Mouse (Mus musculus): ENCODE measurements around the gene Nap1l1. TPM values are rescaled to one million over a fixed set of nuclear protein-coding genes. Genes with fewer than 3 reads are reported as not detected.
A peak's percentile ranks its signal among the peaks of the same experiment; 100 is the strongest.

The Nap1l1 gene
- polyA plus RNA-seq, 1 experiment from 2014 or later: 147 TPM

- H3K9me3 ChIP-seq (ENCODE audit: control insufficient read depth, low read length): no peaks in the 10 kb centered on the region
- H3K4me1 ChIP-seq (ENCODE audit: control insufficient read depth, insufficient read depth, low read depth, low read length): peaks cover 10% of the 10 kb centered on the region
- ATAC-seq: no peak
- H3K4me2 ChIP-seq (ENCODE audit: low read length): peak overlapping the region; percentile 96
- peak overlapping the region; percentile 65 for H3K27ac ChIP-seq (ENCODE audit: low read depth, low read length)
- no peaks in the 10 kb centered on the region for H3K27me3 ChIP-seq (replicated peaks; ENCODE audit: control insufficient read depth, insufficient read depth, low read length)
- 9% methylated on average over 7 of the region's 7 CpGs for WGBS
- H3K9ac ChIP-seq (ENCODE audit: low read depth, low read length): peak overlapping the region; percentile 93
- H3K4me3 ChIP-seq (ENCODE audit: low read length): peak overlapping the region; percentile 78
- no peaks in the 10 kb centered on the region for H3K36me3 ChIP-seq (ENCODE audit: control insufficient read depth, insufficient read depth, low read length)
These were observed 35.5 kb downstream of the Nap1l1 start for GRCm38 (mm10) chr10:111508324-111509080.

DNA sequence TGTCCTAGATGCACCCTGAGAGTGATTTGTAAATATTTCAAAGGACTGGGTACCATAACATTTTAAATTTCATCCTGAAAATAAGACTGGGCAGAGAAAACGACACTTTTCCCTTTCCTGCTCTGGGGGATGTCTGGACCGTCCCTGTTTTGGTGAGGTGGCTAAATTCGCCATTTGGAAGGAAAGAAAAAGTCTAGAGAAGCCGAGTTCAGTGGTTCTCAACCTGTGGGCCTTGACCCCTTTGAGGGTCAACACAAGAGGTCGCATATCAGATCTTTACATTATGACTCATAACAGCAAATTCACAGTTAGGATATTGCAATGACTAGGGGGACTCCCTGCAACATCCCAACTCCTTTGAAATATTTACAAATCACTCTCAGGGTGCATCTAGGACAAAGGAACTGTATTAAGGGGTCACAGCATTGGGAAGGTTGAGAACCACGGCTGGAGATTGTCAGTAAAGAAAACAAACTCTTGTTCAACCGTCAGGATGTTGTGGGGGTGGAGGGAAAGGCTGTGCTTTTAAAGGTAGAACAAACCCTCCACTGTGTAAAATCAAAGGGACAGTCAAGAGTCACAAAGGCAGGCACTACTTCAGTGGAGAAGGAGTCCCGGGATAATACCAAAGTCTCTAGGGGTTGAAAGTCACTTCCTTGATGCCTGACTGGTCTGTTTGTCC lies 36.2 kb downstream of the Nap1l1 start:
- Histone ChIP-seq H3K4me3 (ENCODE audit: low read length) (peak overlapping the region; percentile 78), H3K9ac (ENCODE audit: low read depth, low read length) (peak overlapping the region; percentile 50), H3K4me1 (ENCODE audit: control insufficient read depth, insufficient read depth, low read depth, low read length) (peaks cover 10% of the 10 kb centered on the region), H3K27me3 (replicated peaks; ENCODE audit: control insufficient read depth, insufficient read depth, low read length) (no peaks in the 10 kb centered on the region), H3K36me3 (ENCODE audit: control insufficient read depth, insufficient read depth, low read length) (no peaks in the 10 kb centered on the region), H3K4me2 (ENCODE audit: low read length) (peak overlapping the region; percentile 96), H3K27ac (ENCODE audit: low read depth, low read length) (peak overlapping the region; percentile 65), H3K9me3 (ENCODE audit: control insufficient read depth, low read length) (no peaks in the 10 kb centered on the region)
- 31% methylated on average over 8 of the region's 8 CpGs for WGBS
- no peak for ATAC-seq

DNA sequence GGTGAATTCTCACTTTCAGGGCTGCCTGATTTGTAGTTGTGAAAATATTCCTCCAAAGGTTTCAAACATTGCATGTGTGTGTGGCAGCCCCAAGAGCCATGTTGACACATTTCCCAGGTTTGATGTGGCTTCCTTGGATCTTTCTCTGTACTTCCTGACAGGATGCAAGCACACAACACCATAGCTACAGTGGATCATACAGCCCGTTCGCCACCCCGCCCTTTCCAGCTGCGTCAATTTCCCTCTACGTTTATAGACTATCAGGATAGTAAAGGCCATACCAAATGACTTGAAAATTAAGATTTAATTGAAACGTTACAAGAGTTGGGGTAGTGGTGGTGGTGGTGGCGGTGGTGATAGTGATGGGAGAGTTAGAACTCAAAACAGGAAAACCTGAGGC lies 37.0 kb downstream of the Nap1l1 start:
- no peak for ATAC-seq
- H3K4me3 ChIP-seq (ENCODE audit: low read length): no peak overlapping the region
- peak overlapping the region; percentile 59 for H3K27ac ChIP-seq (ENCODE audit: low read depth, low read length)

GRCm38 (mm10) chr10:111510798-111511197 lies 37.8 kb downstream of the Nap1l1 start:
- Histone ChIP-seq H3K9me3 (ENCODE audit: control insufficient read depth, low read length) (no peaks in the 10 kb centered on the region), H3K27ac (ENCODE audit: low read depth, low read length) (peak overlapping the region; percentile 23), H3K4me1 (ENCODE audit: control insufficient read depth, insufficient read depth, low read depth, low read length) (peaks cover 9% of the 10 kb centered on the region), H3K4me3 (ENCODE audit: low read length) (no peak overlapping the region), H3K4me2 (ENCODE audit: low read length) (no peak overlapping the region), H3K27me3 (replicated peaks; ENCODE audit: control insufficient read depth, insufficient read depth, low read length) (no peaks in the 10 kb centered on the region), H3K9ac (ENCODE audit: low read depth, low read length) (no peak overlapping the region), H3K36me3 (ENCODE audit: control insufficient read depth, insufficient read depth, low read length) (no peaks in the 10 kb centered on the region)
- 58% methylated on average over 7 of the region's 7 CpGs for WGBS
- no peak for ATAC-seq

More for the DNA sequence above, 37.0 kb downstream of the Nap1l1 start:
- H3K9me3 ChIP-seq (ENCODE audit: control insufficient read depth, low read length): no peaks in the 10 kb centered on the region
- H3K36me3 ChIP-seq (ENCODE audit: control insufficient read depth, insufficient read depth, low read length): no peaks in the 10 kb centered on the region
- peak overlapping the region; percentile 96 for H3K4me2 ChIP-seq (ENCODE audit: low read length)
- H3K4me1 ChIP-seq (ENCODE audit: control insufficient read depth, insufficient read depth, low read depth, low read length): peaks cover 10% of the 10 kb centered on the region
- H3K9ac ChIP-seq (ENCODE audit: low read depth, low read length): no peak overlapping the region
- H3K27me3 ChIP-seq (replicated peaks; ENCODE audit: control insufficient read depth, insufficient read depth, low read length): no peaks in the 10 kb centered on the region
- WGBS: 72% methylated on average over 7 of the region's 7 CpGs

- Histone ChIP-seq H3K4me1 (ENCODE audit: control insufficient read depth, insufficient read depth, low read depth, low read length) (peaks cover 7% of the 10 kb centered on the region), H3K9ac (ENCODE audit: low read depth, low read length) (no peak overlapping the region), H3K27me3 (replicated peaks; ENCODE audit: control insufficient read depth, insufficient read depth, low read length) (no peaks in the 10 kb centered on the region), H3K9me3 (ENCODE audit: control insufficient read depth, low read length) (no peaks in the 10 kb centered on the region), H3K4me2 (ENCODE audit: low read length) (no peak overlapping the region), H3K4me3 (ENCODE audit: low read length) (no peak overlapping the region), H3K36me3 (ENCODE audit: control insufficient read depth, insufficient read depth, low read length) (no peaks in the 10 kb centered on the region), H3K27ac (ENCODE audit: low read depth, low read length) (no peak overlapping the region)
- no peak for ATAC-seq
- 68% methylated on average over 10 of the region's 10 CpGs for WGBS
These were observed 39.1 kb downstream of the Nap1l1 start for GRCm38 (mm10) chr10:111512036-111512568.

DNA sequence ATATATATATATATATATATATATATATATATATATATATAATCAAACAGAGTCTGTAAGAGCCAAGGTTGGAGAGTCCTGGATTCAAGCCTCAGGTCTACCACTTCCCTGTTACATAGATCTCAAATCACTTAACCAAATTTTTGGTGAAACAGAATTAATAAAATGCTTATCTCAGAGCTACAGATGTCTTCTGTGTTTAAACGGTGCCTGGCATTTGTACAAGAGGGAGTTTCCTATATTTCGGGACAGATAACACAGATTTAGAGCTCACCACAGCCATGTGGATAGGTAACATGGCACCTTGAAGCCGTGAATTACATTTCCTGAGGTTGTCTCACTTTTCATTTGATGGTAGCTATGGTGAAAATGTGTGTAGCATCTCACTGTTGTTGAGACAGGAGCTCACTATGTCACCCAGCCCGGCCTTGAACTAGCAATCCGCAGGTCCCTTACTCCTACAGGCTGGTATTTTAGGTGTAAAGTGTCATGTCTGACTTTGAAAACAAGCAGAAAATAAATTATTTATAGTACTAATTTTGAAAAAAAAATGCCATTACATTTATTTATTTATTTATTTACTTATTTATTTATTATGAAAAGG lies 41.4 kb downstream of the Nap1l1 start:
- no peak for ATAC-seq
- no peak overlapping the region for H3K4me3 ChIP-seq (ENCODE audit: low read length)
- H3K36me3 ChIP-seq (ENCODE audit: control insufficient read depth, insufficient read depth, low read length): no peaks in the 10 kb centered on the region
- H3K27ac ChIP-seq (ENCODE audit: low read depth, low read length): no peak overlapping the region
- H3K9me3 ChIP-seq (ENCODE audit: control insufficient read depth, low read length): no peaks in the 10 kb centered on the region
- no peak overlapping the region for H3K4me2 ChIP-seq (ENCODE audit: low read length)
- 93% methylated on average over 5 of the region's 5 CpGs for WGBS
- H3K27me3 ChIP-seq (replicated peaks; ENCODE audit: control insufficient read depth, insufficient read depth, low read length): no peaks in the 10 kb centered on the region
- peaks cover 3% of the 10 kb centered on the region for H3K4me1 ChIP-seq (ENCODE audit: control insufficient read depth, insufficient read depth, low read depth, low read length)
- no peak overlapping the region for H3K9ac ChIP-seq (ENCODE audit: low read depth, low read length)

DNA sequence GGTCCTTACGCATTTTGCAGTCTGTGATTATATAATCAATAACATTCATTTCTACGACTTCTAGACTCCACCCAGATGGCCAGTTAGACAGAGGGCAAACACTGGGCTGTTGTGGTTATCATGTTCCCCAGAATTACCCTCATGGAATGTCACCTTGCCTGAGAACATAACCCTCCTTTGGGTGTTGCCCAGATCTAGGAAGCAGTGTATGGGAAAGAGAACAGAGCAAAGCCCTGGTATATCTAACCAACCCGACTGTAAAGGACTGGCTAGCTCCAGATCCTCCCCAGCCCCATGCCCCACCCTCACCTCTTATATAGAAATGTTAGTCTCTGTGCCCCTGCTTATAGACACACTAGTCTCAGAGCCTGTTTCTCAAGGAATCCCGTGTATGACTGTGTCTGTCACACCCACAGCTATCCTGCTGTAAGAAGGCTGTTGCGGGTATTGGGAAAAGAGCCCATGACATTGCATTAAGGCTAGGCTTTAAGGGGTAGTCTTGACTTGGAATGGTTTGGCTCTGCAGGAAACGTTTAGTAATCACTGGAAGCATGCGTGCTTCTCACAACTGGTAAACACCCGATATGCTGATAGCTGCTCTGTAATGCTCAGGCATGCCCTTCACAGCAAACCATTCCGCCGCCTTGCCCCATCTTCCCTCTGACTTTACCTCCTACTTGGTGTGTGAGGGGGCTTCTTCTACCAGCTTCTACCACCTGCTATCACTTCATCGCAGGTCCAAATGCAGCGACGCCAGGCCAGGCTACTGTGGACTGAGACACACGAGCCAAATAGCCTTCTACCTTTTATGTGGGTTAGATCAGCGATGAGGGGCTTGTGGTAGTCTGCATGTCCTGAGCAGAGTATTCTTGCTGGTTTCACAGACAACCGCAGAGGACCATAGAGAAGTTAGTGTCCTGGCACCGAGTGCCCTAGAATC lies 42.3 kb downstream of the Nap1l1 start:
- H3K4me3 ChIP-seq (ENCODE audit: low read length): no peak overlapping the region

GRCm38 (mm10) chr10:111516172-111516588 lies 43.2 kb downstream of the Nap1l1 start:
- no peak overlapping the region for H3K9ac ChIP-seq (ENCODE audit: low read depth, low read length)
- 70% methylated on average over 13 of the region's 13 CpGs for WGBS
- no peak overlapping the region for H3K4me3 ChIP-seq (ENCODE audit: low read length)
- H3K27me3 ChIP-seq (replicated peaks; ENCODE audit: control insufficient read depth, insufficient read depth, low read length): no peaks in the 10 kb centered on the region
- no peak overlapping the region for H3K4me2 ChIP-seq (ENCODE audit: low read length)
- no peak overlapping the region for H3K27ac ChIP-seq (ENCODE audit: low read depth, low read length)
- ATAC-seq: no peak
- no peaks in the 10 kb centered on the region for H3K9me3 ChIP-seq (ENCODE audit: control insufficient read depth, low read length)
- H3K4me1 ChIP-seq (ENCODE audit: control insufficient read depth, insufficient read depth, low read depth, low read length): no peaks in the 10 kb centered on the region; the same call in 1 of the 2 replicates
- H3K36me3 ChIP-seq (ENCODE audit: control insufficient read depth, insufficient read depth, low read length): no peaks in the 10 kb centered on the region

More for the DNA sequence above, 42.3 kb downstream of the Nap1l1 start:
- H3K9me3 ChIP-seq (ENCODE audit: control insufficient read depth, low read length): no peaks in the 10 kb centered on the region
- no peaks in the 10 kb centered on the region for H3K36me3 ChIP-seq (ENCODE audit: control insufficient read depth, insufficient read depth, low read length)
- H3K27me3 ChIP-seq (replicated peaks; ENCODE audit: control insufficient read depth, insufficient read depth, low read length): no peaks in the 10 kb centered on the region
- H3K4me2 ChIP-seq (ENCODE audit: low read length): no peak overlapping the region
- no peak overlapping the region for H3K27ac ChIP-seq (ENCODE audit: low read depth, low read length)
- no peaks in the 10 kb centered on the region; the same call in none of the 2 replicates for H3K4me1 ChIP-seq (ENCODE audit: control insufficient read depth, insufficient read depth, low read depth, low read length)
- WGBS: 88% methylated on average over 17 of the region's 17 CpGs
- no peak for ATAC-seq
- H3K9ac ChIP-seq (ENCODE audit: low read depth, low read length): no peak overlapping the region

Data from hindbrain, embryonic 16.5 days (tissue).